Mouse (Mus musculus): Measurements from ENCODE around the gene Krt35. TPM values are rescaled to one million over a fixed set of nuclear protein-coding genes. Genes with fewer than 3 reads are reported as not detected.

Krt35 gene
- not detected for total RNA-seq (2021)
- long read RNA-seq, result 0 reads

DNA sequence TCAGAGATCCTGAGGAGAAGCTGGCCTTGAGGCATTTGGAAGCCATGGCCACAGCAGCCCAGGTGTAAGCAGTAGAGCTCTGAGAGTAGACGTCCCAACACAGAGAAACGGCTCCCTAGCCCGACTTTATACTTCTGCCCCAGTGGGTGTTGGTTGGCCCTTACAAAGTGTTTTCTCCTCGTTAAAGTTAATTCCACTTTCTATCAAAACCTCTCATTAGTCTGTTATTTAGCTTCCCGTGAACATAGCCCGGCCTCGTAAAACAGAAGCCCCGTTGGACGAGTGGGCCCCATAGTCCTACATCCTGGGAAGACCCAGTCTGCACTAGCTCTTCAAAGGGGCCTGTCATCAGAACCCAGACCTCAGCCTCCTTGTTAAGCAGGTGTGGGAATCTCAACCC is at the start of gene Krt35:
Krt35 (minus strand) TSS at position 101 of the 400 bp plus-strand sequence.
- DNase-seq (ENCODE audit: low spot score in 2 of 2), result no peak

DNA sequence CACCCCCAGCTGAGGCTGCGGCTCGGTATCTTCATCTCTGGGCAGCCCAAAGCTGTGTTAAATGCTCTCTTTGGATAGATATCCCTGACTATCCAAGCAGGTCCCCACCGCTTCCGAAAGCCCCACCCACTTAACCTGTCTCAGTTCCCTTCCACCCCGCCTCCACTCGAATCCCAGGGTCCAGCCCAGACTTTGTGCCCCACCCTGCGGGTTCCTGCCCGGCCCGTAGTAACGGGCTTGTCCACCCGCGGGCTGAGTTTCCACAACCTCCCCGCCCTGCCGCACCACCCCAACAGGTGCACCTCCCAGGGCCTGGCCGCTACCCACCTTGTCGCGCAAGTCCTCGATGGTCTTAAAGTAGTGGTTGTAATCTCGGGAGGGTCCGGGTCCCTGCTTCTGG is 49.1 kb upstream of the Krt35 start:
- no peak for DNase-seq (ENCODE audit: low spot score in 2 of 2)

DNA sequence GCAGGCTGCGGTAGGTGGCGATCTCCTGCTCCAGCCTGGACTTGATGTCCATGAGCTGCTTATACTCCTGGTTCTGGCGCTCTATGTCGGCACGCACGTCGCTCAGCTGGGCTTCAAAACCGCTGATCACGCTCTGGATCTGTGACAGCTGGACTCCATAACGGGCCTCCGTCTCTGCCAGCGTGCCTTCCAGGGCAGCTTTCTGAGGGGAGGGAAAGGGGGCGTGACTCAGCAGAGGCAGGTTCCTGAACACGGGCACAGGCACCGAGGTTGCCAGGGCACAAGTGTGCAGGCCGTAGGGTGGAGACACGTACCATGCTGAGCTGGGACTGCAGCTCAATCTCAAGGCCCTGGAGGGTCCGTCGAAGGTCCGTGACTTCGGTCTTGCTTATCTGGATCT is 44.9 kb upstream of the Krt35 start:
- no peak for DNase-seq (ENCODE audit: low spot score in 2 of 2)

DNA sequence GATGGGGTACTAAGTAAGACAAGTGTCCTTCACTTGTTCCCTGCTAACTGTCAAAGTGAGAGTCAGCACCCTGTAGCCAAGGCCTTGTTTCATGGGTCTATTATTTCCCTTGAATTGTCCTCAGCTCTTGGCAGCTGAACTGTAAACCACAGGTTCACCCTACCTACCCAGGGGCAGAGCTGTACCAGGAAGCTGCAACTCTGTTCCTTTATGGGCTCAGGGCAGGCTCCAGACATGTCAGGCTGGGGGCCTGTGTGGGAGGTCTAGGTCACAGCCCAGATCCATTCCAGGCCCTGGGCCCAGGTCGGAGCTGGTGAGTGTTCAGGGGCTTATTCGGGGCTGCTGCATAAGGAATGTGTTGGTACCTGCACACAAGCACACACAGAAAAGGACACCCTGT is 43.4 kb upstream of the Krt35 start:
- no peak for DNase-seq (ENCODE audit: low spot score in 2 of 2)

DNA sequence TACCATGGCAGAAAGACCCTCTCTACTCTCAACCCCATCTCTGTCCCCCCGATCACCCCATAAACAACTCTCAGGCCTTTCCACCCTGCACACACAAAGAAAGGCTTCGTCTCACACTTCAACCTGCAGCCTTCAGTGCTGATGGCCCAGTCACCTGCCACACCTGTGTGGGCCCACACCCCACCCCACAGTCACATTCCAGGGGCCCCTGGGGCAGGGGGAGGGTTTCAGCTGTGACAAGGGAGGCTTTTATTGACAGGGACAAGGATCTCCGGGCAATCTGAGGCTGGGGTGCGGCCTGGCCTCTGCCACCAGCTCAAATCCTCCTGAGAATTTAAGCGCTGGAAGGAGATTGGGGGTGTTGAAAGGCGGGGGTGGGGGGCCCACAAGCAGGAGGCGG is 42.8 kb upstream of the Krt35 start:
- DNase-seq (ENCODE audit: low spot score in 2 of 2), result no peak

DNA sequence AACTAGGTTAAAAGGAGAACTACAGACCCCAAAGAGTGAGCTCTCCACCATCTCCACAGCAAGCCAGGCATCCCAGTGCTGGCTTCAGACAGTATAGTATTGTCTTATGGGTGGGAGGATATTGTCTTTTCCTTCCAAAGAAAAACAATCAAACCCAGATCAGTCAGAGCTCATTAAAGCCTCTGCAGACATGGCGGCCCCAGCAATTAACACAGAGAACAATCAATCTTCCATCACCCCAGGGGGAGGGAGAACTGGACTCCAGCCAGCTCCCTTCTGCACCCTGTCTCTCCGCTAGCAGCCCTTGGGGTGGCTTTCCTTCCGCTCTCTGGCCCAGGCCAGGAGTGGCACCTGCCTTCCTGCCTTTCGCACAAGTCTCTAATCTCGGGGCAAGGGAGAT is 41.7 kb upstream of the Krt35 start:
- DNase-seq (ENCODE audit: low spot score in 2 of 2), result no peak

DNA sequence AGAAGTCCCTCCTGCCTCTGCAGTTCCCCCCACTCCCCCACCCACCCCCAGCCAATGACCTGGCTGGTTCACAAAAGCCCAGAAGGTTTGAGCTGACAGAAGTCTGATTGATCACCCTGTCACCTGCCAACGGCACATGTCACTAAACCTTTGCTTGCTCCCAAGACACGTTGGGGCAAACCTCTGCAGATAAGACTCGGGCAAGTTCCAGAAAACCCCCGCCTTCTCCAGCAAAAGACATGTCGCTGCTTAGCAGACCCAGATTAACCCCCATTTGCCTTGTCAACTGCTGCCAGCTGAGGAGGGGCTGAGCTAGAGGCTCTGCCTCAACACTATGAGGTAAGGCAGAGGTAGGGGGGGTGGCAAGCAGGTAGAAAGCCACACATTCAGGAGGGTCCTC is 40.5 kb upstream of the Krt35 start:
- no peak for DNase-seq (ENCODE audit: low spot score in 2 of 2)

DNA sequence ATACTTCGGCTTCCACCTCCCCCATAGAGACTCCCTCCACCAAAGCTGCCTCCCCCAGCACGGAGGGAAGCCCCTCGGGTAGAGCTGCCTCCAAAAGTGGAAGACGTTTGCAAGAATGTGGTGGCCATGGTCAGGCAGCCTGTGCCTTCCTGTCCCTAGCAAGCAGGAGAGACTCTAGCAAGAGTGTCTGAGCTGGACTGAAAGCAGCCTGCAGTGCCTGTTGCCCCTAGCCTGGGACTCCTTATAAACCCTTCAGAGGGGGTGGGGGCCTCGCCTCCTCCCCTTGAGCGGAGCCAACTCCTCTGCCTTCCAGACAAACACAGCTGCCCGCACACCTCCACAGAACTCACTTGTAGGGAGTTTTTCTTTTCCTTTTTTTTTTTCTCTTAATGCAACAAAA is 39.7 kb upstream of the Krt35 start, which contains the start of gene Krt15:
Krt15 (minus strand) TSS at position 198 of the 400 bp plus-strand sequence.
- DNase-seq (ENCODE audit: low spot score in 2 of 2), result no peak

DNA sequence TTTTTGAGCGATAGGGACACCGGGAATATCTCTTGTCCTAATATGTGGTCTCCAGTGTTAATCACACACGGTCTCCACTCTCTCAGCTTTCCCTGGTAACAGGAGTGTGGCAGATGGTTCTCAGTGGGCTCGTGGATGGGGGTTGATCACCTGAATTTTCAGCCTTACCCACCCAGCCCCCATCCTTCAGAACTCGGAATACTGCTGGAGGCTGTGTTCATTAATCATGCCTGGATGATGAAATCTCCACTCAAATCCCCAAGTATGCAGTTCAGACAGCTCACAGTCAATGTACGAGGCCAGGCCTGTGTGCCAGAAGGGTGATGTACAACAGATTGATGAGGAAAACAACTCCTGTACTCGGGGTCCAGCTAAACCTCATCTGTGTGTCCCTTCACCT is 28.9 kb upstream of the Krt35 start:
- DNase-seq (ENCODE audit: low spot score in 2 of 2), result no peak

DNA sequence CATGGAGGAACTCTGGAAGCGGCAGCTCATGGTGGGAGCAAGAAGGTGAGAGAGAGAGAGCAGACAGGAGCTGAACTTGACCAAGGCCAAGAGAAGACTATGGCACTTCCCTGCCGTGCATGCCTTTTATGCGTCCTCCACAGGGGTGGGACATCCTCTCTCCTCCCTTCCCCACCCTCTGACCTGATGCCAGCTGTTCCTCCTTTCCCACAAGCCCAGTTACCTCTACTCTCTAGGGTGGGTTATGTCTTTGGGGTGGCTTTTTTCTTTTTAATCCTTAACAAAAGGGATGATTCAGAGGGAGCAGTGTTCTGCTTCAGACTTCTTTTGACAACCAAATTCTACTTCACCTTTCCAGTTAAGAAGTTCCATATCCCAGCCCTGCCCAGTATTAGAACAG is 25.4 kb upstream of the Krt35 start, which contains the start of gene Krt13:
Krt13 (minus strand) TSS at position 101 of the 400 bp plus-strand sequence.
- DNase-seq (ENCODE audit: low spot score in 2 of 2), result no peak

DNA sequence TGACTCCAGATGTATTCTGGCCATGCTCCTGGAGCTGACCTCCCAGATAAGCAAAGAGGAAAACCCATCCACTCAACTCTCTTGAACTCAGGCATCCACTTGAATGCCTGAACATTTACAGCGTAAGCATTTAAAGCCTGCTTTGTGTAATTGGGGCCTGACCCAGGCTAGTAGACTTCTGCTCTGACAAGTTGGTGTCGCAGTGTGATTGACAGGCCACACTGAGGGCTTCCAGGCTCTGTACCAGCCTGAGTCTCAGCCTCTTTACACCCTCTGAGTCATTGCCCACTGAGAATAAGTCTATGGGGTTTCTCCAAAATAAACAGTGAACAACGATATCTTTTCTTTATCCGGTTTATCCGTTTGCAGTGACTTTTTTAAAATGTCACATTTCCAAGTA is 24.3 kb upstream of the Krt35 start:
- DNase-seq (ENCODE audit: low spot score in 2 of 2), result no peak

DNA sequence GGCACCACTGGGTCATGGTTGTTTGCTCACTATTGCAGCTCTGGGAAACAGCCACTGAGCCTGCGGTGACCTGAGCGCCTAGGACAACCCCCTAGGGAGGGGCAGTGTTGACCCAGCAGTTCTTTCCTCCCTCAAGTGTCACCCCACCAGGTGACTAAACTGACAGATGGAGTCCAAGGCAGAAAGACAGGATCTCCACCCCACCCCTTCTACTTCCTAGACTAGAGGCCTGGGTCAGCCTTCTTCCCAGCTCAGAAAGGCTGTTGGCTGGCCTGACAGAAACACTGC is 17.6 kb upstream of the Krt35 start:
- DNase-seq (ENCODE audit: low spot score in 2 of 2), result no peak

DNA sequence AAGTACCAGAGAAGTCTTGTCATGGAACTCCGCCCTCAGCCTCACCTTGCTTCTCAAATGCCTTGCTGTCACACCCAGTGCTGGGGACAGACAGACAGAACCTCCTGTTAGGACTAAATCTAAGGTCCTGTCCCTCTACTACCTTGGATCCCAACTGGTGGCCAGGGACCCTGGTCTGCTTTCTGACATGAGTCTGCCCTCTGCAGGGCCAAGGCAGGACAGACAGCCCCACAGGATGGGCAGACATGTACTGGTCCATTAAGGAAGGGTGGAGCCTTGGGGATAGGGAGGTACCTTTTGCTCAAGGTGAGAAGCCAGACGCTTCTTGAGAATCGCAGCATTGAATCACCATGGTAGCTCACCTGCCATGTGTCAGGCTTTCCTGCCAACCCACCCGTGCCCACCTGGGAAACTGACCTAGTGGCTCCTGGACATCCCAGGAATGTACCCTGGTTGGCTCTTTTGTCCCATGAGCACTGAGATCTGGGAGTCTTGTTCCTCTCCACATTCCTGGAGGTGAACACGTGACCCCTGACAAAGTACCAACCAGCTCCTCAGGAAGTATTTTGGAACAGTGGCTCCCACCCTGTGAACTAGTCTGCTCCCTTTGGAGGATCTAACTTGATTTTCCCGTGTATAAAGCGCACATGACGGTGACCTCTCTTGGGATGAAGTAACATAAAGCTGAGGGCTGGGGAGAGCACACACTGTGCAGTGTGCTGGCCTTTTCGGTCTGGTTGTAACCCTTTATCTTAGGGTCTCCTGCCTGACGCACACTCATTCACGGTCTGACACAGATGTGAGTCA is 17.1 kb upstream of the Krt35 start:
- no peak for DNase-seq (ENCODE audit: low spot score in 2 of 2)

DNA sequence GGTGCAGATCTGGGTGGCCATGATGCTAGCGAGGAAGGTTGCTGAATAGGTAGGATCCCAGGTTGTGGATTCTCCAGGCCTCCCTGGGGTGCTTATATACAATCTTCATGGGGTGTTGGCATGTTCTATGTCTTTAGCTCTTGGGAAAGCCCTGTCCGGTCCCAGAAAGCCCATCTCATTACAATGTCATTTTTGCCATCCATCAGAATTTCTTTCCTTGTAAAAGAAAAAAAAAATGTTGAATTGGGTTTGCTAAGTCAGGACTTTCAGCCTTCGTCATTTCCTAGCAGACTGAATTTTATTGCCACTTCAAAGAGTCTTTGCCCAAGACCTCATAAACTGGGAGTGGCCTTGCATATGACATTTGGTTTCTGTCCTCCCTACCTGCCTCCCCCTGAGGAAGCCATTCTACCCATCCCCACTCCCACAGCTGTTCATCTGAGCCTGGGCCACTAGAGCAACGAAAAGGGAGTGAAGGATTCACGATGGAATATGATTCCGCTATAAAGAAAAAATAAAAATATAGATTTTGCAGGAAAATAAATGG is 9.6 kb upstream of the Krt35 start, which contains the start of gene Krt36:
Krt36 (minus strand) TSS at position 51 of the 547 bp plus-strand sequence.
- no peak for DNase-seq (ENCODE audit: low spot score in 2 of 2)

DNA sequence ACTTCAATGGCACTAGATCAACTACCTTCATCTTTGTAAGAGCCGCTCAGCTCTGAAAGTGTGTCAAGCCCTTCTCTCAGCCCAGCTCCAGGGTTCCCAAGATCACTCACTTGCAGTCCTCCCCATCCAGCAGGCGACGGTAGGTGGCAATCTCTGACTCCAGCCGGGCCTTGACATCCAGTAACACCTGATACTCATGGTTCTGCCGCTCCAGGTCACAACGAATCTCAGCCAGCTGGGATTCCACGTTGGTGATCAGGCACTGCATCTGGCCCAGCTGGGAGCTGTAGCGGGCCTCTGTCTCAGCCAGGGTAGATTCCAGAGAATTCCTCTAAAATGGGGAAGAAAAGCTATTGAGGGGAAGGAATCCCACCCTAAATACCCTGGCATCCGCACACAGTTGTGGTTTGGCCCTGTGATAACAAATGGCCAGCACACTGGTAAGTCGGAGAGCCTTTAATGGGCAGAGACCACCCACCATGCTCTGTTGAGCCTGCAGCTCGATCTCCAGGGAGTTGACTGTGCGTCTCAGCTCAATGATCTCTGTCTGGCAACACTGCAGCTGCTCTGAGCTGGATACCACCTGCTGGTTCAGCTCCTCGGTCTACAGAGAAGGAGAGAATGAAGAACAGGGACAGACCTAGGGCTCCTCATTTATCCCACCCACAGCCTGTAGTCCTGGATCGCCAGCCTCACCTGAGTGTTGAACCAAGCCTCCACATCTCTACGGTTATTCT is 6.8 kb upstream of the Krt35 start:
- DNase-seq (ENCODE audit: low spot score in 2 of 2), result no peak

DNA sequence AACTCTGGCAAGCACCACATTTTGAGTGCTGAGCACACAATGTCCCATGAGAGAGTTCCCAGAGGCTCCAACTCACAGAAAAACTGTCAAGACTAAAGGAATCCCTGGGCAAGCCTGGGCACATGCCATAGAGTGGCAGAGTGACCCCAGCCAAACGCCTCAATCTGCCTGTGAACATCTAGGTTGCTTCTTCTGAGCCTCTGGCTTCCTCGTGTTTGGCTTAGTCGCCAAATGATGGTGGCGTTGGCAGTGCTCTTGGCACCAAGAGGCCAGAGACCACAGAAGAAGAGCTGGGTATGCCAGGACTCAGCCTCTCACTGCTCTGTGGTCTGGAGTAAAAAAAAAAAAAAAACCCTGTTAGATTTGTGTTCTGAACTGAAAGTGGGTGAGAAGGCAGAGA is 4.3 kb upstream of the Krt35 start:
- DNase-seq (ENCODE audit: low spot score in 2 of 2), result no peak

DNA sequence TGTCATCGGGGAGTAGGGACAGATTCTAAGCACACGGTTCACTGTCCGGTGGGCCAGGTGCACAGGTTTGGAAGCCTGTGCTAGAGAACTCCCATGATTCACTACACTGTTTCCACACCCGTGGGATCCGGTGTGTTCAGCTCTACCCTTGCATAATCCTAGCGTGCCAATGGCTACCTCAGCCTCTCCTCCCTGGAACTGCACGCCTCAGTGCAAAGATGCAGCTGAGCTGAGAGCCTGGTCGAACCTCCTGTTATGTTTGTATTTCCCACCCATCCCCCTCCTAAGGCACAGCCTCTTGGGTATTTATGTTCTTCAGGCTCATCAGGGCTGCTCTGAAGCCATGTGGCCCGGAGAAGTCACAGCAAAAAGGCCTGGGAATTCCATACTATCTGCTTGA is 1.8 kb upstream of the Krt35 start:
- DNase-seq (ENCODE audit: low spot score in 2 of 2), result no peak

DNA sequence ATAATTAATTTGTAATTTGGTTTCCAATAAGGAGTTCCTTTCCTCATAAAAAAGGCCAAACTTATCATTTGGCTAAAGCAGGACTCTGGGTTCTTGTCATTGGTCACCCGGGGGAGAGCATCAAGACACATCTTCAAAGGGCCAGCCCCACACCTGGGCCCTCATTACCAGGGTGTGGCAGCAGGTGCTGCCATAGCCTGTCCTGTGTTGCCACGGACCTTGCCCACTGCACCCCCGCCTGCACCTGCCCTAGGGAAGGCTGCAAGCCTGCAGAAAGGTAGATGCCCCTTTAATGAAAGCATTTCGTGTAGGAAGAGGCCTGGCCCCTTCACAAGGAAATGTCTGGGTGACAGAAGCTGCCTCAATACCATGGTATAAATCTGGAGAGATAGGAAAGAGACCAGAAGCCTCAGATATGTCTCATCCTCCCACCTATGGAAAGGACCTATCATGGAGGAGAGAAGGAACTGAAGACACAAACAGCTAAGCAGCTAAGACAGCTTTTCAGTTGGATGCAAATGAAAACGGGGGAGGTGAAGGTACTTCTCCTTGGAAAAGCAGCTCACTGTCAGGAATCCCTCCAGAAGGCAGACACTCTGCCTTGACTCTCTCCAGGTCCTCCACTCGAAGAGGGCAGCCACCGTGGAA is 7.5 kb downstream of the Krt35 start:
- no peak for DNase-seq (ENCODE audit: low spot score in 2 of 2)

DNA sequence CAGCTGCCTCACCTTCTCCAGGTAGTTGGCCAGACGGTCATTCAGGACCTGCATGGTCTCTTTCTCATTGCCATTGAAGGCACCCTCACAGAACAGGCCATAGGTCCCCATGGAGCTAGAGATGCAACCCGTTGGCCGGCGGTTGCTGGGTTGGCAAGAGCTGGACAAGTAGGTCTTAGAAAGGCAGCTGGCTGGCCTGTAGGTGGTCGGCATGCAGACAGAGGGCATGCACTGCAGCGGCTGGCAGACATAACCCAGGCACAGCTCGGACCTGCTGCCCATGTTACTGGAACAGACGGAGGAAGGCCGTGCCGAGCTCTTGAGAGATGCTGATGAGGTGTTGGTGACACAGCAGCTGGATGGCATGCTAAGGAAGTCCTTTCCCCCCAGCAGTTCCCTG is 8.2 kb downstream of the Krt35 start, which contains the start of gene Krt32:
Krt32 (minus strand) TSS at position 366 of the 400 bp plus-strand sequence.
- no peak for DNase-seq (ENCODE audit: low spot score in 2 of 2)

DNA sequence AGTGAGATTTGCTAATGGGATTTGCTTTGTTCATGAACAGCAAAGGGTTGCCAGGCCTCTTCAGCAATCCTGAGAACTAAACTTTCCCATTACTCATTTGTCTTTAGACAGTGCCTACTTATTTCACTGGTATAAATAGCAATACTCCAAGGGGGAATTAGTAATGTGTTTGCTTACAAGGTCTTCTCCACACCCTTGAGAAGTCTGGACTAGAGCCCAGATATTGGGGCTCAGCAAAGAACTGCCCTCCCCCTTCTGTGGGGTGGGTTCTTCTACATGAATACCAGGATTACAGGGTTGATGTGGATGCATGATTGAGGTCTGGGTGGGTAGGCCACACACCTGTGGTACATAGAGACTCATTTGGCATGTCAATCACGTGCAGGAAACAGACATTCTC is 22.2 kb downstream of the Krt35 start:
- DNase-seq (ENCODE audit: low spot score in 2 of 2), result no peak

DNA sequence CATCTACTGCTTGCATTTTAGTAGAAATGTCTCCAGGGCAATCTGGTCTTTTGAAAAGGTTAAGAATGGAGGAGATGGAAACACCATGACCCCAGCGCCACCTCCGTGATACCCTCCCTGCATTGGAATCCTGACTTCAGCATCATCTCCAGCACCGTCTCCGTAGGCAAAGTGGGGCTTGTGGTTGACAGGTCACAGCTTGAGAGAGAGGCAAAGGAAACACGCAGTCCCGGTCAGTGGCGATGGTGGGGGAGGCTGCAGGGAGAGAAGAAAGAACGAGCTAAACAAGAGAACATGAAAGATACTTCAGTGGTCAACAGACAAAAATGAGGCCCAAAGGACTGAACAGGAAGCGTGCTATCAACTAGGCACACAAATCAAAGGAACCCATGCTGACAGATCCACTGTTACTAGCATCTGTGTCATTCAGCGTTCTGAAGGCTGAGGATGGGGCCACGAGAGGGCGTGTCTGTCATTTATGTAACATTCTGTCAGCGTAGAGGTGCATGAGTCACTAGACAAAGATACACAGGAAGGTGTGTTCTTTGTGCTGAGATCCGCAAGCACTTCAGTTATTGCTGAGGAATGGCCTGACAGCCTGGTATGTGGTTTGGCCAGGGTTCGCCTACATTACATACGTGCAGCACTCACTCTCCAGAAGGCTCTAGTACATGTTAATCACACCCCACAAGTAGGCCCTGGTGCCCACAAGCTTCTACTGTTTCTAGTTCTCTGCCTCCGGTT is 28.6 kb downstream of the Krt35 start:
- no peak for DNase-seq (ENCODE audit: low spot score in 2 of 2)

Data from layer of hippocampus, adult 18-20 months (tissue).